Mouse (Mus musculus) limb, embryonic 11.5 days (tissue): Measurements from ENCODE around the gene Wwc2. TPM values are rescaled to one million over a fixed set of nuclear protein-coding genes. Genes with fewer than 3 reads are reported as not detected.
A peak's percentile ranks its signal among the peaks of the same experiment; 100 is the strongest.

ENCODE experiments used
- ATAC-seq: fragments of 200-750 bp; cut with Nextera tagmentation; 2 replicates; pipeline ENCODE4 v1.8.0; 2017; ENCODE audit warnings: low read depth; ENCODE audit not compliant: insufficient number of reproducible peaks, low FRiP score, low TSS enrichment
- DNase-seq: peaks from one replicate; pipeline ENCODE4 v3.0.0-alpha.2; 2015; ENCODE audit warnings: low spot score
- H3K27ac ChIP-seq: fragments of 300-500 bp; sonication (generic); replicated peaks from 2 replicates; pipeline ENCODE4 v1.5.1; 2014; ENCODE audit warnings: low read depth, mild to moderate bottlenecking, low read length
- H3K27me3 ChIP-seq: fragments of 300-500 bp; sonication (generic); 2 replicates; pipeline ENCODE4 v1.6.1; 2014; ENCODE audit warnings: mild to moderate bottlenecking, low read length, mixed read lengths; ENCODE audit not compliant: control insufficient read depth, insufficient read depth
- H3K36me3 ChIP-seq: fragments of 300-500 bp; sonication (generic); 2 replicates; pipeline ENCODE4 v1.6.1; 2014; ENCODE audit warnings: mild to moderate bottlenecking, low read length, moderate library complexity, mixed read lengths; ENCODE audit not compliant: control insufficient read depth, insufficient read depth
- H3K4me1 ChIP-seq: fragments of 300-500 bp; sonication (generic); 2 replicates; pipeline ENCODE4 v1.6.1; 2014; ENCODE audit warnings: low read length, mixed read lengths; ENCODE audit not compliant: control insufficient read depth, insufficient read depth
- H3K4me2 ChIP-seq: fragments of 300-500 bp; sonication (generic); 2 replicates; pipeline ENCODE4 v1.6.1; 2014; ENCODE audit warnings: low read depth, mild to moderate bottlenecking, moderate library complexity; ENCODE audit not compliant: severe bottlenecking
- H3K4me3 ChIP-seq: fragments of 300-500 bp; sonication (generic); 2 replicates; pipeline ENCODE4 v1.5.1; 2014; ENCODE audit warnings: low read depth, low read length
- H3K9ac ChIP-seq: fragments of 300-500 bp; sonication (generic); 2 replicates; pipeline ENCODE4 v1.6.1; 2014; ENCODE audit warnings: mild to moderate bottlenecking, low read length
- H3K9me3 ChIP-seq: fragments of 300-500 bp; sonication (generic); 2 replicates; pipeline ENCODE4 v1.6.1; 2016; ENCODE audit warnings: low read length; ENCODE audit not compliant: control insufficient read depth
- WGBS: fragments of 180-500 bp; shearing (Covaris S2); extraction: QIAGEN DNeasy Blood & Tissue Kit; methylation state at CpG from one replicate; pipeline ENCODE4 v1.1.7; 2014; 5-methylcytosine and 5-hydroxymethylcytosine counted together
- polyA plus RNA-seq: library from polyadenylated mRNA; unstranded; fragments of >200 nt; fragmentation: Nextera tagmentation; extraction: Ambion mirVana; gene quantifications from 2 replicates; pipeline ENCODE4 v1.2.1, GENCODE M21; 2014

Wwc2 gene
- polyA plus RNA-seq, 1 experiment from 2014 or later: 11.6 TPM

DNA sequence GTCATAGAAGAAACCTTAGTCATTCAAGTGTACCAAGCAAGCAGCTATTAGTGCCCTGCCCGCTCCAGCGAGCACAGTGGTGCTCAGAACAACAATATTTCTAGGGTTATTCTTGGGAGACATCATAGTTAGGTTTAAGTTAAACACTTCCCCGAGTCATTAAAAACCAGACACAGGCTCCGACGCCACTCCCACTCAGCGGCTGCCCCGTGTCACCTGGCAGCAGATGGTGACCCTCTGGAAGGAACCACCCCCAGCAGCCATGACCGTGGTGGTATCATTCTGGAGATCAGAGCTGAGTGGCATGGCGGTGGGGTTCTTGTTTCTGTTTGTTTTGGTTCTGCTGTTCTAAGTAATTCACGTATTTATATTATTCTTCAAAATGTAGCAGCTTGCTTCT lies 5.1 kb downstream of the Wwc2 start:
- peak overlapping the region; percentile 10; the same call in 1 of the 2 replicates for H3K4me2 ChIP-seq
- 30% methylated on average over 10 of the region's 10 CpGs for WGBS
- peak; percentile 52 for DNase-seq
- no peak for ATAC-seq
- H3K9me3 ChIP-seq: no peaks in the 10 kb centered on the region
- peak overlapping the region; percentile 50 for H3K27ac ChIP-seq
- H3K4me1 ChIP-seq: peaks cover 36% of the 10 kb centered on the region
- no peaks in the 10 kb centered on the region for H3K36me3 ChIP-seq
- H3K4me3 ChIP-seq: no peak overlapping the region
- H3K27me3 ChIP-seq: no peaks in the 10 kb centered on the region
- H3K9ac ChIP-seq: no peak overlapping the region

GRCm38 (mm10) chr8:47985243-47985642 lies 5.5 kb downstream of the Wwc2 start:
- Histone ChIP-seq H3K4me2 (no peak overlapping the region; the same call in 1 of the 2 replicates), H3K9ac (no peak overlapping the region), H3K36me3 (no peaks in the 10 kb centered on the region), H3K27me3 (no peaks in the 10 kb centered on the region), H3K4me1 (peaks cover 36% of the 10 kb centered on the region), H3K4me3 (no peak overlapping the region), H3K9me3 (no peaks in the 10 kb centered on the region), H3K27ac (peak overlapping the region; percentile 50)
- peak; percentile 51 for DNase-seq
- peak; percentile 36; the same call in 1 of the 2 replicates for ATAC-seq

DNA sequence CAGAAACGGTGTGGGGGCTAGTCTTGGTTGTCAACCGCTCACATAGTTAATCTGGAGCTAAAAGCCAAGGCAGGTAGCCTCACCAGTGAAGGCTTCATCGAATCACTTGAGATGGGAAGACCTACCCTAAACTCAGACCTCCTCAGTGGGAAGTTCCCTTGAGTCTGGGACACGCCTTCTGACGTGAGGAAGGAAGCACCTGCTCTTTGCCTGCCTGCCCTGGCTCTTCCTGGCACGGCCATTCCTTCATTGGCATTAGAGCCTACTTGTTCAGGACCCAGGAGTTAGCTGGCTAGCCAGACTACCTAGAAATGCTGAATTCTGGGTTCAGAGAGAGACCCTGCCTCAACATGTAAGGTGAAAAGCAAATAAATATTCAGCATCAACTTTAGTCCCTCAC lies 9.6 kb downstream of the Wwc2 start:
- Histone ChIP-seq H3K4me3 (no peak overlapping the region), H3K4me2 (no peak overlapping the region), H3K4me1 (peaks cover 15% of the 10 kb centered on the region), H3K27me3 (no peaks in the 10 kb centered on the region), H3K36me3 (no peaks in the 10 kb centered on the region), H3K27ac (no peak overlapping the region), H3K9me3 (no peaks in the 10 kb centered on the region), H3K9ac (no peak overlapping the region)
- no peak for DNase-seq
- no peak for ATAC-seq
- WGBS: 90% methylated on average over 6 of the region's 6 CpGs

GRCm38 (mm10) chr8:47979876-47980275 lies 10.8 kb downstream of the Wwc2 start:
- no peak overlapping the region for H3K9ac ChIP-seq
- no peak for ATAC-seq
- H3K27ac ChIP-seq: no peak overlapping the region
- H3K36me3 ChIP-seq: no peaks in the 10 kb centered on the region
- H3K9me3 ChIP-seq: no peaks in the 10 kb centered on the region
- 92% methylated on average over 8 of the region's 8 CpGs for WGBS
- DNase-seq: no peak
- H3K4me1 ChIP-seq: peaks cover 8% of the 10 kb centered on the region; the same call in 1 of the 2 replicates
- H3K4me3 ChIP-seq: no peak overlapping the region
- H3K27me3 ChIP-seq: no peaks in the 10 kb centered on the region
- no peak overlapping the region for H3K4me2 ChIP-seq

- H3K27ac ChIP-seq: no peak overlapping the region
- H3K4me3 ChIP-seq: no peak overlapping the region
- peaks cover 6% of the 10 kb centered on the region; the same call in 1 of the 2 replicates for H3K4me1 ChIP-seq
- peak; percentile 54 for DNase-seq
- 82% methylated on average over 6 of the region's 6 CpGs for WGBS
- no peaks in the 10 kb centered on the region for H3K9me3 ChIP-seq
- H3K27me3 ChIP-seq: no peaks in the 10 kb centered on the region
- H3K36me3 ChIP-seq: no peaks in the 10 kb centered on the region
- H3K9ac ChIP-seq: no peak overlapping the region
- ATAC-seq: no peak
- H3K4me2 ChIP-seq: no peak overlapping the region
These were observed 12.0 kb downstream of the Wwc2 start for GRCm38 (mm10) chr8:47978755-47979154.

GRCm38 (mm10) chr8:47974963-47975314 lies 15.8 kb downstream of the Wwc2 start:
- DNase-seq (no peak), ATAC-seq (0 out of 2 replicates have a peak, but pooled peaks have one; percentile 47)
- no peak overlapping the region for H3K27ac ChIP-seq
- H3K4me2 ChIP-seq: peak overlapping the region; percentile 37
- peaks cover 6% of the 10 kb centered on the region; the same call in 1 of the 2 replicates for H3K4me1 ChIP-seq
- no peaks in the 10 kb centered on the region for H3K36me3 ChIP-seq
- H3K4me3 ChIP-seq: peak overlapping the region; percentile 4
- 33% methylated on average over 7 of the region's 7 CpGs for WGBS
- no peak overlapping the region; the same call in 1 of the 2 replicates for H3K9ac ChIP-seq
- H3K27me3 ChIP-seq: no peaks in the 10 kb centered on the region
- no peaks in the 10 kb centered on the region for H3K9me3 ChIP-seq

GRCm38 (mm10) chr8:47974138-47974962 lies 16.4 kb downstream of the Wwc2 start:
- H3K4me2 ChIP-seq: peak overlapping the region; percentile 37
- 0 out of 2 replicates have a peak, but pooled peaks have one; percentile 51 for ATAC-seq
- H3K4me3 ChIP-seq: peak overlapping the region; percentile 4
- no peaks in the 10 kb centered on the region for H3K27me3 ChIP-seq
- H3K27ac ChIP-seq: no peak overlapping the region
- H3K4me1 ChIP-seq: peaks cover 6% of the 10 kb centered on the region; the same call in 1 of the 2 replicates
- H3K9me3 ChIP-seq: no peaks in the 10 kb centered on the region
- DNase-seq: peak; percentile 67
- no peak overlapping the region; the same call in 1 of the 2 replicates for H3K9ac ChIP-seq
- H3K36me3 ChIP-seq: no peaks in the 10 kb centered on the region
- 27% methylated on average over 20 of the region's 20 CpGs for WGBS

- Histone ChIP-seq H3K27me3 (no peaks in the 10 kb centered on the region), H3K27ac (no peak overlapping the region), H3K4me3 (no peak overlapping the region), H3K4me1 (peaks cover 11% of the 10 kb centered on the region; the same call in 1 of the 2 replicates), H3K9ac (no peak overlapping the region), H3K9me3 (no peaks in the 10 kb centered on the region), H3K4me2 (no peak overlapping the region), H3K36me3 (no peaks in the 10 kb centered on the region)
- WGBS: 87% methylated on average over 2 of the region's 2 CpGs
- no peak for ATAC-seq
- no peak for DNase-seq
These were observed 19.6 kb downstream of the Wwc2 start for GRCm38 (mm10) chr8:47971121-47971520.
